Mouse (Mus musculus): ENCODE data around the gene Phf3. TPM values are rescaled to one million over a fixed set of nuclear protein-coding genes. Genes with fewer than 3 reads are reported as not detected.
A peak's percentile ranks its signal among the peaks of the same experiment; 100 is the strongest.

Phf3 gene
- polyA plus RNA-seq, 1 experiment from 2014 or later = 44.6 TPM

DNA sequence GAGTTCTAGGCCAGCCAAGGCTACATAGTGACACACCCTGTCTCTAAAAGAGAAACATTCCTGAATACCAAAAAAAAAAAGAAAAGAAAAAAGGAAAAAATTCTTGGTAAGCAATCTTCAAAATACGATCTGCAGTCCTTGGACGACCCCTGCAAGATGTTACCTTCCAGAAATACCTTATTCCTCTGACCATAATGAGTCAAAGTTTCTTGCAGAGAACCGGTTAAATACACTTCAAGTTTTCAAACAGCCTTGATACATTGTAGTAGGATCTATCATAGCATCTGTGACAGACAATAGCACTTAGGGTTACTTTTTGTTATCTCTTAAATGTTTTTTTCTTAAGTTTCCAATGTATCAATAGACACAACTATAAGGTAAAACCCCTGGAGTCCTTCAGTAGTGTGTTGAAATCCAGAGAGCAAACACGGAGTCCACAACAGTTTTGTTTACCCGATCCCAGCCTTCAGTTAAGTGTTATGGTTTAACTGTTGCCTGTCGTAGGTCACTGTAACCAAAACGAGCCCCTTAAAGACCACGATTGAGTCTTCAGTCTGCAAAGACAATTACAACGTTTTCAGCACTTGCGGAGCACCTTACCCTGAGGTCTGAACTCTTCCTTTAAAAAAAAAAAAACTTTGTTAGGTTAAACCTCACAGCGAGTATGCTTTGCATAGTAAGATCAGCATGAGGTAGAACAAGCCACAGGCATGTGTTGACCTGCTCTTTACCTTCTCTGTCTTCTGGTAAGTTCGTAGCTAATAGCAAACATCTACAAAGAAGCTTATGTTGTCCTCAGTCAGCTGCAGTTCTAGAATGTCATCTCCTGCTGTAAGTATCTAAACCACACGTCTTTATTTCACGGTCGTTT lies 775 bp upstream of the Phf3 start:
- Histone ChIP-seq H3K27me3 (no peaks in the 10 kb centered on the region), H3K27ac (replicated peaks) (peak overlapping the region; percentile 100), H3K4me3 (peak overlapping the region; percentile 93), H3K36me3 (no peaks in the 10 kb centered on the region), H3K9ac (replicated peaks) (peak overlapping the region; percentile 98), H3K4me2 (replicated peaks) (peak overlapping the region; percentile 58), H3K4me1 (peaks cover 27% of the 10 kb centered on the region), H3K9me3 (no peaks in the 10 kb centered on the region)
- WGBS = 52% methylated on average over 15 of the region's 15 CpGs
- no peak for ATAC-seq (replicated peaks)

DNA sequence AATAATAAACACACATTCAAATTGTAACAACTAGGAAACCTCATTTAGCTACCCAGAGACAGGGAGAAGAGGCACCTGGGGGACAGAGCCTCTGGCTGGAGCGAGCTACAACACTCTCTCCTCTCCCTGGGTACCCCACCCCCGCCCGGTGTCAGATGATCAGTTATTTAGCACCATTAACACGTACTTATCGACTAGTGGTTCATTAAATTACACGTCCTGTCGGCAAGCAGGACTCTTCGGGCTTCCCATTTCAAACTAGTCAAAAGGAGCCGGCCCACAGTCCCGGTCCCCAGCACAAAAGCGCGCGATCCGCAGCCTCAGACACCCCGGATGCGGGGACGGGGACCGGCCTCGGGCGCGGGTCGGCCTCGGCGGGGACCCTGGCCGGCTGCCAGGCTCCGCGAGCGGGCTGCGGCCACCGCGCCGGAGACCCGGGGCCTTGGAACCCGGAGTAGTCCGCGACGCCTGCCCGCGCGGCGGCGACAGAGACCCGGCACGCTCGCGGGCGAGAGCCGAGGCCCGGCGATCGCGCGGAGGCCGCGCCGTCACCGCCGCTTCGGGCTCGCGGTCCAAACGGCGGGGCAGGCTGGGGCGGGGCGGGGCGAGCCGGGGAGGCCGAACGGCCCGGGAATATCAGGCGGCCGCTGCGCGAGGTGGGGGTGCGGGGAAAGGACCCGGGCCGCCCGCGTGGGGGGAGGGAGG lies 733 bp downstream of the Phf3 start:
- Histone ChIP-seq H3K4me2 (replicated peaks) (peak overlapping the region; percentile 58), H3K27ac (replicated peaks) (peak overlapping the region; percentile 100), H3K4me1 (peaks cover 32% of the 10 kb centered on the region), H3K27me3 (no peaks in the 10 kb centered on the region), H3K9me3 (no peaks in the 10 kb centered on the region), H3K4me3 (peak overlapping the region; percentile 93), H3K9ac (replicated peaks) (peak overlapping the region; percentile 98), H3K36me3 (no peaks in the 10 kb centered on the region)
- under 1% methylated on average over 64 of the region's 79 CpGs for WGBS
- peak; percentile 79 for ATAC-seq (replicated peaks)

- Histone ChIP-seq H3K9me3 (no peaks in the 10 kb centered on the region), H3K4me1 (peaks cover 24% of the 10 kb centered on the region), H3K27ac (replicated peaks) (no peak overlapping the region), H3K27me3 (no peaks in the 10 kb centered on the region), H3K9ac (replicated peaks) (no peak overlapping the region), H3K36me3 (no peaks in the 10 kb centered on the region), H3K4me3 (no peak overlapping the region), H3K4me2 (replicated peaks) (no peak overlapping the region)
- no peak for ATAC-seq (replicated peaks)
- WGBS = 84% methylated on average over 4 of the region's 4 CpGs
These were observed 5.9 kb downstream of the Phf3 start for GRCm38 (mm10) chr1:30867786-30868185.

DNA sequence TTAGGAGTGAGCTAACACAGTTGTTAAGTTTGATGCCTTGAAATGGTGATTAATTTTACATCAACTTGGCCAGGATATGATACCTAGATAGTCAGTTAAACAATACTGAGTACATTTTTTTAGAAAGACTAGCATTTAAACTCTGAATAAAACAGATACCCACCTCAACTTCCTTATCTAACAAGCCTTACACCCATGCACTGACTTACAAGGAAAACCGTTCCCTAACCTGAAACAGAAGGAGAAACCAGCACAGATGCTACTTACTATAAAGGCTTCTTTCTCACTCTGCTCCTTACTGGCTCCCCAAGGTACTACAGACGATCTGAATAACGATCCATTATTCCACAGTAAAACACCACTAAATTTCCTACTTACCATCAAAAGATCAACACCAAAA lies 21.2 kb downstream of the Phf3 start:
- H3K9me3 ChIP-seq = no peaks in the 10 kb centered on the region
- ATAC-seq (replicated peaks) = no peak
- no peak overlapping the region for H3K4me2 ChIP-seq (replicated peaks)
- no peak overlapping the region for H3K9ac ChIP-seq (replicated peaks)
- no peaks in the 10 kb centered on the region for H3K36me3 ChIP-seq
- no peak overlapping the region for H3K27ac ChIP-seq (replicated peaks)
- 87% methylated on average over 3 of the region's 3 CpGs for WGBS
- H3K27me3 ChIP-seq = no peaks in the 10 kb centered on the region
- H3K4me1 ChIP-seq = no peaks in the 10 kb centered on the region
- H3K4me3 ChIP-seq = no peak overlapping the region

- H3K27me3 ChIP-seq = no peaks in the 10 kb centered on the region
- no peaks in the 10 kb centered on the region for H3K9me3 ChIP-seq
- no peaks in the 10 kb centered on the region for H3K36me3 ChIP-seq
- H3K4me3 ChIP-seq = no peak overlapping the region
- no peak for ATAC-seq (replicated peaks)
- WGBS = 95% methylated on average over 3 of the region's 3 CpGs
- H3K9ac ChIP-seq (replicated peaks) = no peak overlapping the region
- H3K4me2 ChIP-seq (replicated peaks) = no peak overlapping the region
- no peaks in the 10 kb centered on the region for H3K4me1 ChIP-seq
- no peak overlapping the region for H3K27ac ChIP-seq (replicated peaks)
These were observed 21.8 kb downstream of the Phf3 start for GRCm38 (mm10) chr1:30851920-30852319.

DNA sequence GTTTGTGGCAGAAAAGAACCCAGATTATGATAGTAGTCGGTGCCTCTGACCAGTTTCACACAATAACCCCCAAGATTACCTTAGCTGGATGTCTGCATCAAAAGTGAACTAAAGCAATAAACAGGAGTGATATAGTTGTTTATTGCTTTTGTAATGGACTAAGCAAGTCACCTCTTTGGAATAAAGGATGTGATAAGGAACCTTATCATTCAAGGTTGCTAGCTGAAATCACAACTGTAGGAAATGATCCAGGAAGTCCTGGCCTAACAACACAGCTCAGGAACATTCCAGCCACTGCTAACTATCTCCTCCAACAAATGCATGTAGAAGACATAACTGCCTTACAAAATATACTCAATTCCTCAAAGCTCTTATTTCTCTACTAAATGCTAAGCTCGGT lies 22.8 kb downstream of the Phf3 start:
- no peaks in the 10 kb centered on the region for H3K36me3 ChIP-seq
- ATAC-seq (replicated peaks) = no peak
- no peak overlapping the region for H3K9ac ChIP-seq (replicated peaks)
- no peak overlapping the region for H3K4me2 ChIP-seq (replicated peaks)
- H3K4me3 ChIP-seq = no peak overlapping the region
- no peaks in the 10 kb centered on the region for H3K27me3 ChIP-seq
- H3K27ac ChIP-seq (replicated peaks) = no peak overlapping the region
- no peaks in the 10 kb centered on the region for H3K4me1 ChIP-seq
- WGBS = 88% methylated on average over 2 of the region's 2 CpGs
- H3K9me3 ChIP-seq = no peaks in the 10 kb centered on the region

DNA sequence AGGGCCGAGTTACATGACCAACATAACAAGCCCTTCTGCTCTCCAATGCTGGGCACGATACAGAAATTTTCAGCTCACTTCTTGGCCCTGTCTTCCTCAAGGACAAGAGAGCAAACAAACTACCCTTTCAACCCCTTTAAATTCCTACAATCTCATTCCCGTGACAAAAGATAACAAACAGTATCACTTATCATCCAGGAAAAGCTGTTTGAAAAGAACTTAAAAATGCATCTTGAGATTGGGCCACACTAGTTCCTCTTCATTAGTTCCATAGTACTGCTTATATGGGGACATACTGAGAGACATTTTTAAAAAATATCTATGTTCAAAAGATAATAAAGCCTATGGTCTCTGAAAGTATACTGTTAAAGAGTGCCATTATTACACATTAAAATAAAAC lies 23.8 kb downstream of the Phf3 start:
- WGBS = 89% methylated on average over 3 of the region's 3 CpGs
- Histone ChIP-seq H3K4me2 (replicated peaks) (no peak overlapping the region), H3K4me1 (no peaks in the 10 kb centered on the region), H3K4me3 (no peak overlapping the region), H3K36me3 (no peaks in the 10 kb centered on the region), H3K9ac (replicated peaks) (no peak overlapping the region), H3K9me3 (no peaks in the 10 kb centered on the region), H3K27ac (replicated peaks) (no peak overlapping the region), H3K27me3 (no peaks in the 10 kb centered on the region)
- ATAC-seq (replicated peaks) = no peak

GRCm38 (mm10) chr1:30847706-30848105 lies 26.0 kb downstream of the Phf3 start:
- Histone ChIP-seq H3K9me3 (no peaks in the 10 kb centered on the region), H3K4me1 (no peaks in the 10 kb centered on the region), H3K27me3 (no peaks in the 10 kb centered on the region), H3K4me2 (replicated peaks) (no peak overlapping the region), H3K9ac (replicated peaks) (no peak overlapping the region), H3K27ac (replicated peaks) (no peak overlapping the region), H3K36me3 (no peaks in the 10 kb centered on the region), H3K4me3 (no peak overlapping the region)
- WGBS = 68% methylated on average over 1 of the region's 1 CpGs
- no peak for ATAC-seq (replicated peaks)

DNA sequence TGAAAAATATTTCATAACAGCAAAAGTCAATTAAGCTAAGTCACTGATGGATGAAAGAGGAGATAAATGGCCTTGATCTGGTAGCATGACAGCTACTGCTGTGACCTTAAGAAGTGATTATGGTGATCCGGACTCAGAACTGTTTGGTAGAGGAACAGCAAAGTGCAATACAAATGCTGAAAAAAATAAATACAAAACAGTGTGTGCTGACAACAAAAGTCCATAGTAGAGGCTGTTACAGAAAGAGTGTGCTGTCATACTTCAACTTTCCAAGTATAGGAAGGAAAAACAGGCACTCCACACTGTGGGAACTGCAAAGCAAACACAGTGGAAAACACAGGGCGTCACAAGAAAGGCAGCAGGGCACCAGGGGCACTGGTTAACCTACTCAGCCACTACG lies 34.1 kb downstream of the Phf3 start:
- H3K4me1 ChIP-seq = no peaks in the 10 kb centered on the region
- no peaks in the 10 kb centered on the region for H3K9me3 ChIP-seq
- H3K4me2 ChIP-seq (replicated peaks) = no peak overlapping the region
- no peak for ATAC-seq (replicated peaks)
- 0 out of 2 replicates have a peak, but pooled peaks cover 3% of the 10 kb centered on the region for H3K36me3 ChIP-seq
- H3K9ac ChIP-seq (replicated peaks) = no peak overlapping the region
- no peak overlapping the region for H3K4me3 ChIP-seq
- no peak overlapping the region for H3K27ac ChIP-seq (replicated peaks)
- no peaks in the 10 kb centered on the region for H3K27me3 ChIP-seq
- 80% methylated on average over 3 of the region's 3 CpGs for WGBS

DNA sequence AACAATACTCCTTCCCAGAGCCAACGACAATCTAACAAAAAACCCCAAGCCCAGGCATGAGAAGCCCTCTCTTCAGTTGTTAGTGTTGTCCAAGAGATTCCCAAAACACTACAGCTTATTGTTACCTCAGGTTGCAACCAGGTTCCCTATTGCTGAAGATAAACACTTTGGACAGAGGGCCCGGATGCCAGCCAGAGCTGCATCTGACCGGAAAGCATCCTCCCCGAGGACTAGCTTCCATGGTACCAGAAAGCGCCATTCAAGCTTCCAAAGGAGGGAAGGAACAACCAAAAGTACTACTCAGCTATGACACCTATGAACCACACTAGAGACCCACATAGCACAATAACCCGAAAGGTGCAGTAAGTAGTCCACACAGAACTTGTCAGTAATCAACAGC lies 38.2 kb downstream of the Phf3 start:
- Histone ChIP-seq H3K27ac (replicated peaks) (no peak overlapping the region), H3K4me1 (no peaks in the 10 kb centered on the region), H3K9ac (replicated peaks) (no peak overlapping the region), H3K4me3 (no peak overlapping the region), H3K36me3 (peaks cover 11% of the 10 kb centered on the region; the same call in 1 of the 2 replicates), H3K9me3 (no peaks in the 10 kb centered on the region), H3K4me2 (replicated peaks) (no peak overlapping the region), H3K27me3 (no peaks in the 10 kb centered on the region)
- 97% methylated on average over 6 of the region's 6 CpGs for WGBS
- ATAC-seq (replicated peaks) = no peak

DNA sequence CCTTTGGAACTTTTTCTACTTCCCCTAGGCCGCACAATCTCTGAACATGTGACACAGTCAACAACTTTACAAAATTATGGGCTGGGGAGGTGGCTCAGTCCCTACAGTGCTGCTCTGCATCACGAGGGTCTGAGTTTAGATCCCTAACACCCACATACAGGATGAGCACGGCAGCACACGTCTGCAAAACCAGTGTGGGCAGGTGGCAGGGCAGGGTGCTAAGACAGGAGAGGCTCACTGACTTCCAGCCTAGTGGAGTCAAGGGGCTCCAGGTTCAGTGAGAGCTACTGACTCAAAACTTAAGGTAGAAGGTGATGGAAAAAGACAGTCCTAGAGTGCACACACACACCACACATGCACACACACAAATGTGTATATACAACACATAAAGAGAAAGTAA lies 40.9 kb downstream of the Phf3 start:
- no peak for ATAC-seq (replicated peaks)
- peaks cover 22% of the 10 kb centered on the region for H3K36me3 ChIP-seq
- H3K9ac ChIP-seq (replicated peaks) = no peak overlapping the region
- no peak overlapping the region for H3K4me3 ChIP-seq
- no peak overlapping the region for H3K27ac ChIP-seq (replicated peaks)
- no peaks in the 10 kb centered on the region for H3K27me3 ChIP-seq
- WGBS = 90% methylated on average over 4 of the region's 4 CpGs
- no peaks in the 10 kb centered on the region for H3K4me1 ChIP-seq
- H3K9me3 ChIP-seq = no peaks in the 10 kb centered on the region
- H3K4me2 ChIP-seq (replicated peaks) = no peak overlapping the region

DNA sequence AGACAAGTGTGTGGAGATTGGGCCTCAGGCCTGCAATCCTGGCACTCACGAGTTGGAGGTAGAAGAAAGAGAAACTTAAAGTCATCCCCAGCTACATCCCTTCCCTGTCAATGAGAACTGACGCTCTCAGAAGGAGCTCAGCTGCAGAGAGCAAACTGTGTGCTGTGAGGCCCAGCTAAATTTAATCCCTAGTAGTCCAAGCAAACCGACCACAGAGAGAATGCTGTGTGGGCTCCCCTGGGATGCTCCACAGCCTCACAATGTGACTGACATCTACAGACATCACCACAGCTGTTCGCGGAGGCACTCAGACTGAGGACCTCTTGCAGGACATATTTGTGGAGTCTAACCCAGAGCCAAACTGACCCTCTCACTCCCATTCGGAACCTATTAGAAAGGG lies 54.3 kb downstream of the Phf3 start:
- Histone ChIP-seq H3K27ac (replicated peaks) (no peak overlapping the region), H3K27me3 (no peaks in the 10 kb centered on the region), H3K36me3 (peaks cover 51% of the 10 kb centered on the region), H3K4me1 (no peaks in the 10 kb centered on the region), H3K4me3 (no peak overlapping the region), H3K4me2 (replicated peaks) (no peak overlapping the region), H3K9me3 (no peaks in the 10 kb centered on the region), H3K9ac (replicated peaks) (no peak overlapping the region)
- WGBS = 90% methylated on average over 6 of the region's 6 CpGs
- no peak for ATAC-seq (replicated peaks)

Data from forebrain, embryonic 15.5 days (tissue).